ENCODE assay signal across 16 mouse cellular contexts in the genomic region with DNA sequence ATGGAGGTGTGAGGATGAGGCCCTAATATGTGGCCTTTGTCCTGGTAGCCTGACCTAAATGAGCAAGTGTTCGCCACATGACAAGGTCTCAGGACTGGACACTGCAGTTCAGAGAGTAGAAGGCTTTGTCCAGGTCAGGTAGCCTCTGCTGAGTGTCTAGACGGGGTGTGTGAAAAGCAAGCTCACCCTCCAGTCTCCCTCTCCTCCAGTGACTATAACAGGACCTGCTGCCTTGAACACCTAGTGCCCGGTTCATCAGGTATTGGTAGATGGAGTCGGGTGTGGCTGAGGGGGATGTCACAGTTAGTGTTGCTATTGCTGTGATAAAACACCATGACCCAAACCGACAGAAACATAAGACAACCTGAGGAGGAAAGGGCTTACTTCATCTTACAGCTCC. TPM values are rescaled to one million over a fixed set of nuclear protein-coding genes. Genes with fewer than 3 reads are reported as not detected.
DNase-seq lines count a peak whose midpoint lies in the region; ATAC-seq and TF ChIP-seq lines count a peak whose summit lies in the region.
"Had no signal": no experiment of that assay in that cellular context is flagged by ENCODE, and none has a peak within 500 bp of the region (broad histone marks: within the 10 kb centered on the region; RNA-seq: fewer than 3 reads in every experiment).

No protein-coding gene starts in this region.

- peak overlapping the region; percentile 70; the same call in 1 of the 2 replicates for H3K27ac ChIP-seq in forebrain, embryonic 15.5 days (replicated peaks)
- H3K27ac ChIP-seq in forebrain, embryonic 13.5 days: no peak overlapping the region
- H3K27ac ChIP-seq in heart, adult 2 months: peak overlapping the region; percentile 47
- H3K27ac ChIP-seq in liver, adult 2 months (replicated peaks; ENCODE audit: insufficient read depth, low read depth, low read length): no peak overlapping the region
- H3K27ac ChIP-seq: embryonic facial prominence, embryonic 10.5 days; hindbrain, embryonic 13.5 days; hindbrain, postnatal 0 days had no signal

- 86% methylated on average over 5 of the region's 5 CpGs for WGBS in forebrain, embryonic 15.5 days
- 85% methylated on average over 5 of the region's 5 CpGs for WGBS in forebrain, embryonic 13.5 days
- WGBS in heart, adult 2 months: 95% methylated on average over 5 of the region's 5 CpGs
- whole genome bisulfite sequencing in liver, adult 2 months: 80% methylated on average over 5 of the region's 5 CpGs

- H3K9ac ChIP-seq in forebrain, embryonic 15.5 days (replicated peaks): no peak overlapping the region
- H3K9ac ChIP-seq in forebrain, embryonic 13.5 days: no peak overlapping the region
- no peak overlapping the region for H3K9ac ChIP-seq in heart, adult 2 months (ENCODE audit: low read depth, low read length)
- H3K9ac ChIP-seq in liver, adult 2 months (ENCODE audit: low read depth, low read length): no peak overlapping the region
- H3K9ac ChIP-seq: forebrain, postnatal 0 days; hindbrain, embryonic 13.5 days had no signal

- H3K4me3 ChIP-seq in forebrain, embryonic 15.5 days: no peak overlapping the region
- no peak overlapping the region for H3K4me3 ChIP-seq in forebrain, embryonic 13.5 days
- no peak overlapping the region for H3K4me3 ChIP-seq in heart, adult 2 months
- H3K4me3 ChIP-seq in liver, adult 2 months (ENCODE audit: insufficient read depth, low read depth, low read length): no peak overlapping the region
- H3K4me3 ChIP-seq: embryonic facial prominence, embryonic 10.5 days; hindbrain, embryonic 13.5 days had no signal

- H3K27me3 ChIP-seq in forebrain, embryonic 15.5 days: 0 out of 2 replicates have a peak, but pooled peaks cover 11% of the 10 kb centered on the region
- peaks cover 37% of the 10 kb centered on the region for H3K27me3 ChIP-seq in forebrain, embryonic 13.5 days
- 0 out of 2 replicates have a peak, but pooled peaks cover 2% of the 10 kb centered on the region for H3K27me3 ChIP-seq in heart, adult 2 months (ENCODE audit: control insufficient read depth, insufficient read depth, low read length)
- no peaks in the 10 kb centered on the region for H3K27me3 ChIP-seq in liver, adult 2 months (ENCODE audit: control insufficient read depth, insufficient read depth, low read length)

- TF ChIP-seq CTCF in heart, adult 2 months (IDR thresholded peaks at IDR 0.05): no peak
- TF ChIP-seq CTCF in liver, adult 2 months (IDR thresholded peaks at IDR 0.05; ENCODE audit: low read depth, low read length): no peak

- H3K4me1 ChIP-seq in forebrain, embryonic 15.5 days: peaks cover 59% of the 10 kb centered on the region
- H3K4me1 ChIP-seq in forebrain, embryonic 13.5 days: peaks cover 46% of the 10 kb centered on the region
- H3K4me1 ChIP-seq in heart, adult 2 months (ENCODE audit: control insufficient read depth, insufficient read depth, low read length): peaks cover 49% of the 10 kb centered on the region
- peaks cover 23% of the 10 kb centered on the region for H3K4me1 ChIP-seq in liver, adult 2 months (ENCODE audit: control insufficient read depth, insufficient read depth, low read length)

- ATAC-seq in forebrain, embryonic 15.5 days (replicated peaks): no peak
- no peak for ATAC-seq in forebrain, embryonic 13.5 days
- ATAC-seq in cerebellum, adult (ENCODE audit: insufficient number of reproducible peaks, low FRiP score, low TSS enrichment): no peak
- ATAC-seq: CD4-positive, CD25-positive, alpha-beta regulatory T cell, adult 4 months had no signal

- intact Hi-C loops in heart, adult 2 months (cut with DNase I): no loop called here
- intact Hi-C loops in heart, postnatal 36 days (cut with DNase I): no loop called here

- no peaks in the 10 kb centered on the region for H3K9me3 ChIP-seq in forebrain, embryonic 15.5 days
- no peaks in the 10 kb centered on the region for H3K9me3 ChIP-seq in forebrain, embryonic 13.5 days (replicated peaks)
- H3K9me3 ChIP-seq: embryonic facial prominence, embryonic 10.5 days; hindbrain, embryonic 13.5 days had no signal

- no peaks in the 10 kb centered on the region for H3K36me3 ChIP-seq in forebrain, embryonic 15.5 days
- H3K36me3 ChIP-seq in forebrain, embryonic 13.5 days (ENCODE audit: poor library complexity, severe bottlenecking): no peaks in the 10 kb centered on the region
- H3K36me3 ChIP-seq in heart, adult 2 months (ENCODE audit: control insufficient read depth, insufficient read depth, low read length): no peaks in the 10 kb centered on the region
- H3K36me3 ChIP-seq in liver, adult 2 months (ENCODE audit: control insufficient read depth, insufficient read depth, low read length): no peaks in the 10 kb centered on the region
- H3K36me3 ChIP-seq: embryonic facial prominence, embryonic 10.5 days; hindbrain, embryonic 13.5 days had no signal

- DNase-seq in heart, adult 2 months: no peak
- DNase-seq in heart, postnatal 36 days: no peak
- peak; percentile 65 for DNase-seq in liver, adult 2 months (ENCODE audit: extremely low read depth, low read depth, low spot score)
- no peak for DNase-seq in liver
- DNase-seq: adrenal gland, postnatal 10 days; B cell, adult 2 months; kidney, adult 11 months had no signal

- no peak overlapping the region for H3K4me2 ChIP-seq in forebrain, embryonic 15.5 days (replicated peaks)
- H3K4me2 ChIP-seq in forebrain, embryonic 13.5 days: no peak overlapping the region
- H3K4me2 ChIP-seq: heart, embryonic 11.5 days; hindbrain, embryonic 13.5 days had no signal

- TF ChIP-seq POLR2A in heart, adult 2 months (IDR thresholded peaks at IDR 0.05; ENCODE audit: insufficient read depth, low read depth, low read length): no peak
- no peak for TF ChIP-seq POLR2A in liver, adult 2 months (IDR thresholded peaks at IDR 0.05; ENCODE audit: extremely low read depth, insufficient read depth, low read length)

- no peaks in the 10 kb centered on the region for H3K79me2 ChIP-seq in heart, adult 2 months (replicated peaks; ENCODE audit: control insufficient read depth, insufficient read depth, low read length)
- peaks cover 40% of the 10 kb centered on the region; the same call in 1 of the 2 replicates for H3K79me2 ChIP-seq in liver, adult 2 months (ENCODE audit: control insufficient read depth, insufficient read depth, low read length)

- no peak for TF ChIP-seq EP300 in heart, adult 2 months (IDR thresholded peaks at IDR 0.05; ENCODE audit: insufficient read depth, low read depth, low read length)

RNA-seq across cellular contexts. Expression of a gene that starts 2.7 kb away (rescaled TPM):
- polyA plus RNA-seq in forebrain, embryonic 15.5 days (2015; fragmentation: Nextera tagmentation; extraction: Ambion mirVana): 3.0 and 3.9 TPM in 2 replicates
- 2.4 and 2.6 TPM in 2 replicates for polyA plus RNA-seq in forebrain, embryonic 13.5 days (2015; fragmentation: Nextera tagmentation; extraction: Ambion mirVana)
- 10 to 100 TPM; 15.0 to 17.3 TPM for total RNA-seq in heart, adult 2 months (2021)
- polyA plus RNA-seq in heart, adult 2 months (2012; rRNA removed): 11.7 and 12.7 TPM in 2 replicates
- total RNA-seq in heart, postnatal 36 days (2021): 10 to 100 TPM; 16.6 to 23.9 TPM
- 15.5 and 22.9 TPM in 2 replicates for total RNA-seq in liver, adult 2 months (2014; rRNA removed)
- 24.6 and 30.7 TPM in 2 replicates for polyA plus RNA-seq in liver, adult 2 months (2012; rRNA removed)

RNA-seq across cellular contexts. Expression of a gene that starts 28.6 kb away (rescaled TPM):
- 2.0 and 2.2 TPM in 2 replicates for polyA plus RNA-seq in forebrain, embryonic 15.5 days (2015; fragmentation: Nextera tagmentation; extraction: Ambion mirVana)
- polyA plus RNA-seq in forebrain, embryonic 13.5 days (2015; fragmentation: Nextera tagmentation; extraction: Ambion mirVana): 1.4 and 2.1 TPM in 2 replicates
- 100 to 1,000 TPM; 150 to 173 TPM for total RNA-seq in heart, adult 2 months (2021)
- polyA plus RNA-seq in heart, adult 2 months (2012; rRNA removed): 85.2 and 98.2 TPM in 2 replicates
- total RNA-seq in heart, postnatal 36 days (2021): 100 to 1,000 TPM; 162 to 165 TPM
- total RNA-seq in liver, adult 2 months (2014; rRNA removed): 20.5 and 21.7 TPM in 2 replicates
- polyA plus RNA-seq in liver, adult 2 months (2012; rRNA removed): 26.1 and 26.7 TPM in 2 replicates

RNA-seq across cellular contexts. Expression of a gene that starts 53.2 kb away (rescaled TPM):
- 77.2 and 91.2 TPM in 2 replicates for polyA plus RNA-seq in forebrain, embryonic 15.5 days (2015; fragmentation: Nextera tagmentation; extraction: Ambion mirVana)
- polyA plus RNA-seq in forebrain, embryonic 13.5 days (2015; fragmentation: Nextera tagmentation; extraction: Ambion mirVana): 154 and 174 TPM in 2 replicates
- 10 to 100 TPM; 32.0 to 38.7 TPM for total RNA-seq in heart, adult 2 months (2021)
- polyA plus RNA-seq in heart, adult 2 months (2012; rRNA removed): 38.4 and 39.4 TPM in 2 replicates
- total RNA-seq in heart, postnatal 36 days (2021): 10 to 100 TPM; 29.4 to 31.0 TPM
- total RNA-seq in liver, adult 2 months (2014; rRNA removed): 11.5 and 15.4 TPM in 2 replicates
- 12.8 and 14.9 TPM in 2 replicates for polyA plus RNA-seq in liver, adult 2 months (2012; rRNA removed)

Comparison
In these comparisons a context has a peak if more than half of its experiments do, and no peak if none do; other contexts are left out.
1. H3K27ac ChIP-seq: peak in forebrain, embryonic 15.5 days (single experiment) and heart, adult 2 months (single experiment); none in forebrain, embryonic 13.5 days (single experiment) and liver, adult 2 months (single experiment).